Mouse (Mus musculus): ENCODE measurements around the gene Tmem82. TPM values are rescaled to one million over a fixed set of nuclear protein-coding genes. Genes with fewer than 3 reads are reported as not detected.
A peak's percentile ranks its signal among the peaks of the same experiment; 100 is the strongest.

Gene Tmem82
- polyA plus RNA-seq, 1 experiment from 2014 or later = 0.05 TPM

DNA sequence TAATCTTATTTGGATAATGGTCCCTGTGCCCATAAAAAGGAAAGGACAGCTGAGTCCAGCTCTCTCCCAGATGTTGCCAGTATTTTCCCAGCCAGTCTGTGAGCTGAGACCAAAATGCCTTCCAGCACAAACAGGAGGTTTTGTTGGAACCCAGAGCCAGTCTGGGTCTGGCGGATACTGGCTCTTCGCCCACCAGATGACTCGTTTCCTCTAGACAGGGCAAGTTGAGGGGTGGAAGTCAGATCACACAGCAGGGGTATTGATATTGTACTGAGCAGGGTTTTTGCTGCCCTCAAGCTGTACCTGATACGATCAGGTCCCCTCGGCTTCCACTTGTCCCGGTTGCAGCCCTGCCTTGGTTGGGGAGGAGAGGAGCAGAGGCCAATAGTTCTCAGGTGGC is 8.9 kb downstream of the Tmem82 start:
- ChIA-PET POLR2A (no interaction called here), CTCF (interaction anchor here (1.2 kb wide), 1 partner anchor 18 kb away, joined by 3 read pairs; no protein-coding TSS in a partner anchor)
- DNase-seq (ENCODE audit: low read depth, low spot score) (no peak), ATAC-seq (no peak)
- no peaks in the 10 kb centered on the region for H3K27me3 ChIP-seq
- in situ Hi-C loops (cut with MboI; ENCODE audit: low pct_unique_long_range_greater_than_20kb) = no loop called here
- no peak for TF ChIP-seq CTCF (IDR thresholded peaks at IDR 0.05)

DNA sequence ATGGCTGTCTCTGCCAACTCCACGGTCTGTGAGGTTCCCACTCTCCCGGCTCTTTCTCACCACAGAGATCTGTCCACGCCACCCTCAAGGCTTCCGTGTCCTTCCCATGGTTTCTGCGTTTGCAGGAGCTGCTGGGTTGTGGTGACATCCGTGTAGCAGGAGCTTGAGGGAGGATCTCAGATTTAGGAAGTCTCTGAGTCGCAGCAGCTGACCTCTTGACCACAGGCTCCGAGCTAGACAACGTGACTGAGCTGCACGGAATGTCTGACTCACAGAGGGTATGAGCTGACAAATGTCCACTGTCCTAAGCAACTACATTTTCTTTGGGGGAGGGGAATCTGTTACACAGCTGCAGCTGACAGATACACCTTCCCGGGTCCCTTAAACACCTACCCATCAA is 12.6 kb downstream of the Tmem82 start, which contains the start of gene Fblim1:
Gene Fblim1, minus strand, starts transcription at position 236 of the 400 bp plus-strand sequence.
- no peak for DNase-seq (ENCODE audit: low read depth, low spot score)
- in situ Hi-C loops (cut with MboI; ENCODE audit: low pct_unique_long_range_greater_than_20kb) = no loop called here
- ATAC-seq = no peak
- no peak for TF ChIP-seq CTCF (IDR thresholded peaks at IDR 0.05)
- no peaks in the 10 kb centered on the region for H3K27me3 ChIP-seq
- ChIA-PET CTCF (interaction anchor here (0.9 kb wide), 1 partner anchor 14 kb away, joined by 3 read pairs; no protein-coding TSS in a partner anchor), POLR2A (no interaction called here)

DNA sequence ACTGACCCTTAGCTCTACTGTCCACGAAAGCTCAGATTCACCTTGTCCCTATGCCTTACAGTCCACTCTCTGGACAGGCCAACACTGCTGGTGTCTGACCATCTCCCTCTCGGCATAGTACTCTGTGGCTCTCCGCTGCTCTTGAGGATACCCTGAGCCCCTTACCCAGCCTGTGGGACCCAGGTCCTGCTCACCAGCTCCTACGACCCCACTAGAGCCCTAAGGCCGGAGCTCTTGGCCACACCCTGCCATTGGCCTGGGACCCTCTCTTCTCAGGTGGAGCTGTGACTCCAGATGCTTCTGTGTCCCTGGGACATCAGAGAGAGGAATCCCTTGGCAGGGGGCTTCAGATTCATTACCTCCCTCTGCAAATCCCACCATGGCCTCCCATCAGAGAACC is 13.0 kb downstream of the Tmem82 start:
- in situ Hi-C loops (cut with MboI; ENCODE audit: low pct_unique_long_range_greater_than_20kb) = no loop called here
- ChIA-PET POLR2A (no interaction called here), CTCF (no interaction called here)
- DNase-seq (ENCODE audit: low read depth, low spot score) = no peak
- no peak for ATAC-seq
- no peaks in the 10 kb centered on the region for H3K27me3 ChIP-seq
- TF ChIP-seq CTCF (IDR thresholded peaks at IDR 0.05) = no peak

DNA sequence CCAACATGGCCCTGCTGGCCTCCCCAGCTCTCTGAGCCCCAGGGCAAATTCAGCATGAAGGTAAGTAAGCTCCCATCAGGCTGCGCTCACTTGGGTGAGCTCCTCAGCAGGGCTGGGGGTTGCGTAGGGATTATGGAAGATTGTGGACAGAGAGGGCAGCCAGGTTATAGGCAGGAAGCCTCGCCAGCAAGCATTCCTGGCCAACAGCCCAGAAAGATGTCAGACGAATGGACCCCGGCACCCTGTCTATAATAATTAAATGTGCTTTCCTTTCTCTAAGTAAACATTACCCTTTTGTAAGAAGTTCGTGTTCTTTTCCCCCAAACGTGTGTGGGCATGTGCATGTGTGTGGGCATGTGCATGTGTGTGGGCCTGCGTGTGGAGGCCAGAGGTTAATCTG is 13.9 kb downstream of the Tmem82 start:
- peak; percentile 28 for ATAC-seq
- in situ Hi-C loops (cut with MboI; ENCODE audit: low pct_unique_long_range_greater_than_20kb) = no loop called here
- no peaks in the 10 kb centered on the region for H3K27me3 ChIP-seq
- CTCF ChIA-PET = no interaction called here
- no peak for TF ChIP-seq CTCF (IDR thresholded peaks at IDR 0.05)
- POLR2A ChIA-PET = interaction anchor here (0.5 kb wide), 1 partner anchor 17 kb away, joined by 4 read pairs; no protein-coding TSS in a partner anchor
- peak; percentile 72 for DNase-seq (ENCODE audit: low read depth, low spot score)

DNA sequence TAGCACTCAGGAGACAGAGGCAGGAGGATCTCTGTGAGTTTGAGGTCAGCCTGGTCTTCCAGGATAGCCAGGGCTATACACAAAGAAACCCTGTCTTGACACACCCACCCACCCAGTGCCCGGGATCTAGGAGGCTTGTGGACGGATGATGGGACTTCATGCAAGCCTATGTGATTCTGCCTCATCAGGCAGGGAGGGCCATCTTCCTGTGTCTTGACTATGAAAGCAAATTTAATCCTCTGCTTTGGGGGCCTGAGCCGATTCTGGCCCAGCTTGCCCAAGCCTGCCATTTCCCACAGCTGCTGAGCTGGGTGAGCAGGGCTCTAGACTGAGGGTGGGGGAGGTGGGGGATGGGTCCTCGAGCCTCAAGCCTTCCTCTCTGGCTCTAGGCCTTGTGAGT is 14.5 kb downstream of the Tmem82 start:
- ATAC-seq = peak; percentile 13

DNA sequence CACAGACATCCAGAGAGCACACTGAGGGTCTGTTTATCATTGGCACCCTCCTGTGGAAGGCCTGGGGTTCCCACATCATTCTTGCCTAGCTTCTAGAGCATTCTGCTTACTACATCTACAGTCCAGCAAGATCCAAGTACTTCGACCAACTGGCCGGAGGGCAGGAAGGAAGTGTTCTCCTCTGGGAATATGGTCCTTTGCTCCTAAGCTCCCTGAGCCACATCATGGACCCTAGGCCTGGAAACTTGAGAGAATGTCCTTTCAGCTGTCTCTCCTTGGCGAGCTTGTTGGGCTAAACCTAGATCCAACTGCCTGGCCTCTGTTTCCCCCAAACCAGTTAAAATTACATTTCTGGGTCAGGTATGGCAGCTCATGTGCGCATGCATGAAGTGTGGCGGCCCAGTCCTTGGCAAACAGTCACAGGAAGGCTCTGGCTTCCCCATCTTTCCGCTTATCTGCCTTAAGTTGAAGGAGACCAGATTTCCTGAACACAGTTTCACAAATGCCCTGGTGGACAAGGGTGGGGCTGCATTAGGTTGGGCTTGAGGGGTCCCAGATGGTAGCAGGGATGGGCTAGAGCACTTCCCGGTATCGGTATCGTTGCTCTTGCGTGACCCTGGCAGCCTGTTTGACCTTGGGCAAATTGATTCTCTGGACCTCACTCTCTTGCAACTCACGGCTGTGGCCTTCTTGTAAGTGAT is 15.8 kb downstream of the Tmem82 start:
- CTCF ChIA-PET = no interaction called here
- no peaks in the 10 kb centered on the region for H3K27me3 ChIP-seq
- POLR2A ChIA-PET = interaction anchor here (0.5 kb wide), 1 partner anchor 56 kb away, joined by 3 read pairs; no protein-coding TSS in a partner anchor
- TF ChIP-seq CTCF (IDR thresholded peaks at IDR 0.05) = no peak
- in situ Hi-C loops (cut with MboI; ENCODE audit: low pct_unique_long_range_greater_than_20kb) = no loop called here
- ATAC-seq (no peak), DNase-seq (ENCODE audit: low read depth, low spot score) (no peak)

More for the DNA sequence above, 14.5 kb downstream of the Tmem82 start:
- in situ Hi-C loops (cut with MboI; ENCODE audit: low pct_unique_long_range_greater_than_20kb) = no loop called here
- no peak for TF ChIP-seq CTCF (IDR thresholded peaks at IDR 0.05)
- POLR2A ChIA-PET = interaction anchor here (0.5 kb wide), 1 partner anchor 18 kb away, joined by 4 read pairs; no protein-coding TSS in a partner anchor
- CTCF ChIA-PET = no interaction called here
- no peaks in the 10 kb centered on the region for H3K27me3 ChIP-seq
- DNase-seq (ENCODE audit: low read depth, low spot score) = no peak

DNA sequence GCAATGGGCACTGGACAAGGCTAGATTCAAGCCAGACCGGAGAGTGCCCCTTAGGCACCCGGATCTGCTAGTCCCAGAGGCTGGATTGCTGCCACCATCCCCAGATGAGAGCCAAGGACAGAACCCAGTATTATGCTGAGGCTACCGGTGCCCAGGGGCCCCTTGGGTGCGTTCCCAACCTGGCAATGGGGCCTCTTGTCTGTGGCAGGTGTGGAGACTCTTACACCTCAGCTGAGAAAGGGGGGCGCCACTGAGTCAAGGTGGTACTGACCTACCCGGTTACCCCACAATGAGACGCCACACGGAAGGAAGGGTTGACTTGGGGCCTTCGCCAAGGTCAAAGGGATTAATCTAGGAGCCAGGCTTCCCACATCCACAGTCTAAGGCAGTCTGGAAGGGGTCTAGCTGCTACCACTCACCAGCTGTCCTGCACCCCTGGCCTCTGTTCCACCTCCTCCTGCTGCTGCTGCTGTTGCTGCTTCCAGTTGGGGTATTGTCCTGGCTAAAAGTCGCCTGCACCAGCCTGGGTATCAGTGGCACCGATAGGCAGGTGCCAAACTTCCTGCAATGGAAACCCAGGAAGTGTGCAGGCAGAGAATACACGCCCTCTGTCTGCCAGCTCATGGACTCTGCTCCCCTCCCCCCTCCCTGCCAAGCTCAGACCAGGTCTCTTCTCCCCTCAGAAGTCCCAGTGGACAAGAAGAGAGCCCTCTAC is 17.1 kb downstream of the Tmem82 start:
- CTCF ChIA-PET = interaction anchor here (0.8 kb wide), 1 partner anchor 18 kb away, joined by 3 read pairs; no protein-coding TSS in a partner anchor
- no peaks in the 10 kb centered on the region for H3K27me3 ChIP-seq
- no peak for TF ChIP-seq CTCF (IDR thresholded peaks at IDR 0.05)
- ATAC-seq (no peak), DNase-seq (ENCODE audit: low read depth, low spot score) (no peak)
- in situ Hi-C loops (cut with MboI; ENCODE audit: low pct_unique_long_range_greater_than_20kb) = no loop called here
- POLR2A ChIA-PET = no interaction called here

DNA sequence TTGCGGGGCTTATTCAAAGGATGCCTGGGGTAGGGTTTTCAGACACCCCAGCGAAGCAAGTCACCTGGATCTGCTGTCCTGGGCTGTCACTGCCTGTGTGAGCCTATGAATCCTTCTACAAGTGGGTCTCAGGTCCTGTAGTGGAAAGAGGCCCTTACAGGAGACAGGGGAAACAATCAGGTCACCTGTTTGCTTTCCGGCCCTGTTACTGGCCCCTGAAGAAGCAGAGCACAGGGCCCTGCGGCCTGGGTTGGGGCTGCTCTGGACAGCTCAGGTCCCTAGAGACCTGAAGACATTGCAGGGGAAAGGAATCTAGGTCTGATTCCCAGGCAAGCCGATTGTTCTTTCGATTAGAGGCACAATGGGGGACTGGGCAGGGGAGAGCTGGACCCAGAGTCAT is 18.1 kb downstream of the Tmem82 start:
- ChIA-PET POLR2A (no interaction called here), CTCF (no interaction called here)
- ATAC-seq (no peak), DNase-seq (ENCODE audit: low read depth, low spot score) (no peak)
- in situ Hi-C loops (cut with MboI; ENCODE audit: low pct_unique_long_range_greater_than_20kb) = no loop called here
- no peak for TF ChIP-seq CTCF (IDR thresholded peaks at IDR 0.05)
- H3K27me3 ChIP-seq = no peaks in the 10 kb centered on the region

DNA sequence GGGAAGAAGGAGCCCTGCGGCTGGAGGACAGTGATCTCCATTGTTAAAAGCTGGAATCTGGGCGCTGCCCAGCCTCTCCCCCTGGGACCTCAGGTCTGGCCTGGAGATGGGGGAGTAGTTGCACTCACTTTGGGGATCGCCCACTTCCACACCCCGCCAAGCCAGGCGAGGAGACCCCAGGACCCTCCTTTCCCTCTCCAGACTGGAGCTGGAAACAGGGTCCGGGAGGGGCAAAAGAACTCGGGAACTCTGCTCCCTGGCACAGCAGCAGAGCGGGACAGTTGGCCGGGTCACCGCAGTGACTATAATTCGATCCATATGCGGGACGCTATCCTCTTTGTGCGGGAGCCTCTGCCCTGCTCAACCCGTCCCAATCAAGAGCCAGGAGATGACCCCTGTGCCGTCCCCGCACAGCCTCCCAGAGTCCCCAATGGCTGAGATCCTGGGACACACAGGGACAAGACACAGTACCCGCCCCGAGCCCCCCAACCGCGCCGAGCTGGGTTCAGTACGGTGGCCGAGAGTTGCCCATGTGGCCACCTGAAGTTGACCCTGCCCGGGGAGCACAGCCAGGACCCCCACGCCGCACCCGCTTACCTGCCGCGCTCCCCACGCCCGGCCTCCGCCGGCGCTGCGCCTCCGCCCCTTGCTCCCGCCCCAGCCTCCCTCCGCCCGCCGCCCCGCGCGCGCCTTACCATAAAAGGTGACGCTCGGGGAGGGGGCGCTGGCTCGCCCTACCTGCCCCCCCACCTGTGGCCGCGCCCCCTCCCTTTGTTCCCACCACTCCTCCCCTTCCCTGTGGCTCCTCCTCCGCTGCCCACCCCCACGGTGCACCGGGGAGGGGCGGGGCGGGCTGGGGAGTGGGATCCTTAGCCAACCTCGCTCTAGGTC is 18.9 kb downstream of the Tmem82 start:
- CTCF ChIA-PET = no interaction called here
- DNase-seq (ENCODE audit: low read depth, low spot score) (no peak), ATAC-seq (peak; percentile 7)
- no peaks in the 10 kb centered on the region for H3K27me3 ChIP-seq
- in situ Hi-C loops (cut with MboI; ENCODE audit: low pct_unique_long_range_greater_than_20kb) = no loop called here
- POLR2A ChIA-PET = interaction anchor here (0.9 kb wide), 1 partner anchor 9 kb away, joined by 3 read pairs; no protein-coding TSS in a partner anchor
- TF ChIP-seq CTCF (IDR thresholded peaks at IDR 0.05) = no peak

DNA sequence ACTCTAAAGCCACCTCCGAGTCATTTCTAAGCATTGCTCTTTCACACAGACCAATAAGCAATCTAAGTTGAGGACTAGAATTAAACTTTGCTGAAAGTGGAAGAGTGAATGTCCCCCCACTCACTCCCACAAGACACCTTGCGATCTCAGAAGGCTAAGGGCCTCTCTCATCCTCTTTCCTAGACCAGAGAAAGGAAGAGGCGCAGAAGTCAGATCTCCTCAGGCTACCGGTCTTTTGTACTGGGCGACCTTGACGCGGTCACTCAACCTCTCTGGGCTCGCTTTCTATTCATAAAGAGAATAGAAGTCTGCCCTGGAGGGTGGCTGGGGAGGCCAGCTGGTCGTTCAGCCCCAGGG is 19.6 kb downstream of the Tmem82 start:
- ATAC-seq = peak; percentile 34
- no peaks in the 10 kb centered on the region for H3K27me3 ChIP-seq
- DNase-seq (ENCODE audit: low read depth, low spot score) = no peak
- in situ Hi-C loops (cut with MboI; ENCODE audit: low pct_unique_long_range_greater_than_20kb) = no loop called here
- ChIA-PET CTCF (no interaction called here), POLR2A (interaction anchor here (0.9 kb wide), 1 partner anchor 8 kb away, joined by 3 read pairs; no protein-coding TSS in a partner anchor)
- no peak for TF ChIP-seq CTCF (IDR thresholded peaks at IDR 0.05)

All from Patski (cell line).